Mouse (Mus musculus) gastrocnemius, postnatal 10 days (tissue): ENCODE results near the gene Renbp. TPM values are rescaled to one million over a fixed set of nuclear protein-coding genes. Genes with fewer than 3 reads are reported as not detected.
A peak's percentile ranks its signal among the peaks of the same experiment; 100 is the strongest.

ENCODE experiments used
- DNase-seq: peaks from one replicate; pipeline ENCODE4 v3.0.0; 2021; ENCODE audit warnings: mixed read lengths
- long read RNA-seq, 2 experiments: library from polyadenylated mRNA; stranded (forward); transcript quantifications; one replicate each; pipeline ENCODE4 v2.0.0; 2021
- total RNA-seq, 2 experiments: library from RNA; stranded (reverse); gene quantifications; 2 replicates each; pipeline ENCODE4 v1.2.3; 2021

The Renbp gene
- total RNA-seq = 1 to 10 TPM; 4.6 to 5.3 TPM
- long read RNA-seq, experiment 1, transcript Renbp-202 (11 exons, 1,418 nt) = major isoform, 8 of 9 reads
- long read RNA-seq, experiment 1, partial matches to known transcripts = 0 of 9 reads
- long read RNA-seq, experiment 1, other reads (novel, unspliced or antisense) = 1 of 9 reads
- long read RNA-seq, experiment 2, partial matches to known transcripts = 1 of 5 reads
- long read RNA-seq, experiment 2, other reads (novel, unspliced or antisense) = 0 of 5 reads

DNA sequence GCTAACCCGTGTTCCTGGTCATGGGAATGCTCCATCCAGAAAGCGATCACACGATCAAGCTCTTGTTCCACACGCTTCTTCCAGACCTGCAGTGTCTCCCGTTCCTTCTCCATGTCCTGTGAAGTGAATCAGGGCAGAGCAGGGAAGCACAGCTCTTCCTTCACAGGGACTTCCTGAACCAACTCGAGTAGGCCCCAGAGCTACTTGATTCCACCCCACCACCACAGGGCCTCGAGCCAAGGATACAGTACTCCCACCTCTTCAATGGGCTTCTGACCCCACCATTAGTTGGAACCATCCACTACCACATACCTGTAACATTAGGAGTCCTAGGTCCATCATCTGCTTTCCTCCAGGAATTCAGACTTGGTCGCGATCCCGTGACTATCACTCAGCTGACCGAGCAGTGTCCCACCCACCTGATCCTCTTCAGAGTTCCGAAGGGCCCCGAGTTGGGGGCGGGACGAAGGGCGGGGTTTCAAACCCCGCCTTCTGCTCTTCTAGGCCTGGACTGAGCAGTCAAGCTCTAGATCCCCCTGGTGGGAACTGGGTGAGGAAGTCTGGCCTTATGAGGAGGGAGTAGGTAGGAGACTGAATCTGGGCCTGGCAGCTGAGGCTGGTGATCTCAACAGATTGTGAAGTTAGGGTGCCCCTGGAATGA, at the start of gene Renbp:
Gene Renbp, minus strand, starts transcription at position 449 of the 661 bp plus-strand sequence.
- DNase-seq = peak; percentile 40

DNA sequence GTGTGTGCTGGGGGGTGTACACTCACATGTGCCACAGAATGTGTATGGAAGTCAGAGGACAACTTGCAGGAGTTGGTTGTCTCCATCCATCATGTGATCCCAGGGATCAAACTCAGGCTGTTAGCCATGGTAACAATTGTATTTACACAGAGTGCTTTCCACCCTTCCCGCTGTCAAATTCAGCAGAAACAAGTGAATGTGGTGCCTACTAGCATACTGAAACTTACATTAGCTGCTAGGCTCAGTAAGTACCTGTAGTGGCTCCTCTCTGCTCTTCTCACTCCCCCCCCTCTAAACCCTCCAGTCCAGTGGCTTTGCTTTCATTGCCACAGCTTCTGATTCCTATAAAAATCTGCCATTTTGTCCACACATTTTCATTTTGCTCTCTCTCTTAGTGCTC, 47.1 kb upstream of the Renbp start:
- no peak for DNase-seq

DNA sequence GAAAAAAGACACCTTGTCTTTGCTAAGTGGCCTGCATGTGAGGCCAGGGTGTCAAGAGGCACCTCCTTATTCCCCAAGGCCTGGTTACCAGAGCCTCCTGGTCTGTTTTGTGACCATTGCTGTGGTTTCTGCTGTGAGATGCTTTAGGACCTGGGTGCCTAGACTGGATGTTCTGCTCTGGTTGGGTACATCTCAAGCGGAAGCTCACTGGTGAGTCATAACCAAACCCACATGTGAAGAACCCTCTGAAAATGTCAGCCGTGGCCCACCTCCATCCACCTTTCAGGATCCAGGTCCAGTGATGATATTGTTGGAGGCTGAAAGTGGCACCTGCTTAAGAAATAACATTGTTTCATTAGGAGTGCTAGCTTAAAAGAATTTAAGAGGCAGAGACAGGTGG, 45.6 kb upstream of the Renbp start:
- DNase-seq = no peak

DNA sequence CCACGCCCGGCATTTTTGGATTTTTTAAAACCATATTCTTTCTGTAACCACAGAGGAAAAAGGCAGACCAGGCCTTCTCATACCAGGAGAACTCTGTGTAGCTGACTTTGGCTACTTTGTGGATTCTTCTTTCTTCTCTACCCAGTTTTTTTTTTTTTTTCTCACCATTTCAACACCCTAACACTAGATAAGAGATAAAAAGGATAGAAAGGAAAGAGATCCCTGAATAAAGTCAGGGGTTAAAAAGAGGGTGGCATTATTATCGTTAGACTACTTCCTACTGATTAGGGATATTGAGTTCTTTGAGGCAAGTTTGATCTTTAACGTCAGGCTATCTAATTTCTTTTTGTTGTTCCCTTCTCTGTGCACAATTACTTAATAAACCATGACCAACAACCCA, 42.1 kb upstream of the Renbp start:
- no peak for DNase-seq

DNA sequence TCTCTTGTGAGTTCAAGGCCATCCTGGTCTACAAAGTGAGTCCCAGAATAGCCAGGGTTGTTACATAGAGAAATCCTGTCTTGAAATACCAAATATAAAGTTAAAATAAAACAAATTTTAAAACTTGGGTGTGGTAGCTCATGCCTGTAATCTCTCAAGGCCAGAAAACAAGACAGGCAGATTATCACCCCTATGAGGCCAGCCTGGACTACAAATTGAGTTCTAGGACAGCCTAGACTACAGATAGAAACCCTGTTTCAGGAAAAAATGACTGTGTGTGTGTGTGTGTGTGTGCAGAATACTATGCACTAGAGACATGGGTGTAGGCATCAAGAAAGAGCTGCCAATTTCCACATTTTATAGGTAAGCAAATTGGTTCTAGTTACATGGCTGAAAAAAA, 40.1 kb upstream of the Renbp start:
- DNase-seq = no peak

DNA sequence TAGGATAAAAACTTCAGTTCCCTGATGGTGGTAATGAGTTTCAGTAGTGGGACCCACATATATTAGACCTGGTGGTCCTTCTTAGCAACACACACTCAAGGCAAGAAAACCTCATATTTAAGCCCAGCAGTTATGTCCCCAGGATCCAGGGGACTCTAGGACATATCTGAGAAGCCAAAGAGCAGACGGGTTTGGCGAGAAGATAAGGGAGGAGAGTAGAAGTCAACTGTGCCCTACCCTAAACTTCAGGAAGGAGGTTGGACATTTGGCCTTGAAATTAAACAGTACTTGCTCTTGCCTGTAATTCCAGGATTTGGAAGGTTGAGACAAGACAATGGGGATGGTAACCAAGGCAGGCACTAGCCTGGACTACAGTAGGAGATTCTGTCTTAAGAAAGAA, 39.1 kb upstream of the Renbp start:
- DNase-seq = no peak

DNA sequence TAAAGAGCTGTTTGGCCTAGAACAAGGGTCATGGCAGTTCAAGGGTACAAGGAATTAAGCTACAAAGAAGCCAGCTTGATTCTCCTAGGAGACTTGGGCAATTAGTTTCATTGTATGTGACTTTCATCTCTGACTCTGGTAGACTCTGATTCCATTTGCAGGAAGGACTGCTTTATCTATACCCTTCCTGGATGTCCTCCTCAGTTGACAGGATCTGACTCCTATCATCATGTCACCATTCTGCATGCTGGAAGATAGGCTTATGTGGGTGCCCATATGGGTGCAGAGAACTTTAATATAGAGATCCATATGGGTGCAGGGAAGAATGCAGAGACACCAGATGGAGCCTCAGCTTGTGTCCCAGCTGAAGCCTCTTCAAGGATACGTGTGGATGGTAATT, 38.5 kb upstream of the Renbp start:
- no peak for DNase-seq

DNA sequence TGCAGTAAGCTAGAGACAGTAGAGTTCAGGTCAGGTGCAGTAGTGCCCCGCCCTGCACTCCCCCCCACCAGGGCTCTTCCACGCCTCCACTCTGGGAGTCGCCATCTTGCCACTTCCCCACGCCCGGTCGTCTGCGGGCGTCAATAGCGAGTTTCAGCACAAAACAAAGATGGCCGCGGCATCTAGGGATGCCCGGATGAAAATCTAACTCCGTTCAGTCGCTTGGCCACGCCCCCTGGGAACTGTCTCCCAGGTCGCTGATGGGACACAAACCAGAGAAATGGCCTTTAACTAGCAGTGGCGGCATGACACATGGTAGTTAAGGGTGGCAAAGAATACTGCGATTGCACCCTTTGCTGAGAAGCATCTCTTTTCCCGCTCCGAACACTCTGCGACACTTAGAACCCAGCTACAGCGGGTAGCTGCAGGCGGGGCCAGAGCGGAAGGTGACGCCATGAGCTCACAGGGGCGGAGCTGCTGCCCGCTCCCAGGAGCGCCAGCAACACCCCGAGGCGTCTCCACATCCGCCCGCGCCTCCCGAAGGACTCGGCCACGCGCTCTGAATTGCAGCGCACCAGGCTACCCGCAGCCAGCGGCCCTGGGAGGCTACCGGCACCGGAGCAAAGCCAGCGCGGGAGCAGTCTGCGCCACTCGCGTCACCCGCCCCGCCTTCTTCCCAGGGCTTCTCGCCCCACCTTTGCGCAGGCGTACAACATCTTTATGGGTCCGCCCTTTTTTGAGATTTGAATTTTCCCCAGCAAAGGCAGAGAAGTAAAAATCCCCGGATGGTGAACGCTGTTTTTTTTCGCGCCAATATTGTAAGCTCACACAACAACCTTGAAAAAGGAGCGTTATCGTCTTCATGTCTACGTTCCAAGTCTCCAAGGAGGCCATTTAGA, 36.8 kb upstream of the Renbp start:
- DNase-seq = peak; percentile 81

DNA sequence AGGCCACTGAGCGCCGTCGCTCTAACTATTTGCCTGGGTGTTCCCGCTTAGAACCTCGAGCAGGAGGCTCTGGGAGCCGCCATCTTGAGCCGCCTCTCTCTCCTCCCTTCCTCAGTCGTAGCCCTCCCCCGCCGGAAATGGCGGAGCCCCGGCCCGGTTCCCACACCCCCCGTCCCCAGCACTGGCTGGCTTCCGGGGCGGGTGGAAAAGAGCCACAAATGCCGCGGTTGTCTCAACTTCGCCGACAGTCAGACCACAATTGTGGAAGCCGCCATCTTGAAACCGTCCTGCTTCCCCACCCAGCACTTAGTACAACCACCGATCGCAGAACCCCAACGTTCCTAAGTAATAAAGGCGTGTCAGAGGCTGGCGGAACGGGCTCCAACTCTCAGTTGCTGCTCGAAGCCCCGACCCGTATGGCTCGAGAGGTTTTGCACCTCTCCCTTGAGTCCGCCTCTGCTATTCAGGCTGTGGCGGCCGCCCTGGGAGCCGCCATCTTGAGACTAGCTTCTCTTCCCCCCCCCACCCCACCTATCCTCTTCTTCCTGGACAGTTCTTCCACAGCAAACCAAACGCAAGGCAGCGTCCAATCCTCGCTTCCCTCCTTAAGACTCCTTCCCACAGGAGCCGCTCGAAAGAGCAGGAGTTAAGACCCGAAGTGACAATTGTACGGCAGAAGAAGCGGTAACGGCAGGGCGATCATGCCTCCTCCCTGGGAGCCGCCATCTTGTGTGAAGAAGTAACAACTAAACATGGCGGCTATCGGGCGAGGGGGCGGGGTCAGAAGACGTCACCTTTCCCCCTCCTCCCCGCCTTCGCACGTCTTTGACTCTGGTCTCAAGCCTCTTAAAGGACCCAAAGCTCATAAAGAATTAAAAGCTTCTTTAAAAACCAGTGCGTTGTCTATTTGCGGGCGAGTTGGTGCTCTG, 35.9 kb upstream of the Renbp start, which contains the start of gene Hcfc1:
Gene Hcfc1, minus strand, starts transcription at position 110 of the 929 bp plus-strand sequence.
- peak; percentile 90 for DNase-seq

DNA sequence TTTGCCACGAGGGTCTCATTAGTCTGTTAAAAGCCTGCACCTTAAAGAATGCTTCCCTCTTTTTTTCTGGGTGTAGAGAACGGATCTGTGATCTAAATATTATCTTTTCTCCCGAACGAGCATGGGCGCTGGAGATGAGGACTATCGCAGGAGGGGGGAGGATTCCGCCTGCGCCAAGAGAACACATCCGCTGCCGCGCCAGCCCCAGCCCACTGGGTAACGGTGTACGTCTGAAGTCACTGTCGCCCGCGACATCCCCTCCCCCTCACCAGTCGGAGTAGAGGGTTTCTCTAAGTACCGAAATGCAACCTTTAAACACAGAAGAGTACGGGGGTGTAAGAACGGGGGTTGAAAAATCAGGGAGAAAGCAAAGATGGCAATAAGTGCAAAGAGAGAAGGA, 34.7 kb upstream of the Renbp start:
- no peak for DNase-seq

DNA sequence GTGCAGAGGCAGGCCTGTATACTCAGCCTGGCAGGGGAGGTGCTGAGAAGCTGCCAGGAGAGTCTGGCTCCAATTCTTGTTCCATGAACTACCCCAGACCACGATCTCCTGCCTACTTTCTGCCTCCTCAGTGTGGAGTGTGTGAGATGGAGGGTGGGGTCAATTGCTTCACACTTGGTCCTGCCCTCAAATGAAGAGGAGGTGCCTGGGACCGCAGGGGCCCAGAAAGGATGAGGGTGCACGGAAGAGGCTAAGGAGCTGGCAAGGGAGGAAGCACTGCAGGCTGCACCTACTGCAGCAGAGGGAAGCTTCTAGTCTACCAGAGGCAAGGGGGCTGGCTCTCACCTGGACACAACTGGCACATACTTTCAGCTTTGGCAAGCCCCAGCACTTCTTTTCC, 33.7 kb upstream of the Renbp start:
- no peak for DNase-seq

DNA sequence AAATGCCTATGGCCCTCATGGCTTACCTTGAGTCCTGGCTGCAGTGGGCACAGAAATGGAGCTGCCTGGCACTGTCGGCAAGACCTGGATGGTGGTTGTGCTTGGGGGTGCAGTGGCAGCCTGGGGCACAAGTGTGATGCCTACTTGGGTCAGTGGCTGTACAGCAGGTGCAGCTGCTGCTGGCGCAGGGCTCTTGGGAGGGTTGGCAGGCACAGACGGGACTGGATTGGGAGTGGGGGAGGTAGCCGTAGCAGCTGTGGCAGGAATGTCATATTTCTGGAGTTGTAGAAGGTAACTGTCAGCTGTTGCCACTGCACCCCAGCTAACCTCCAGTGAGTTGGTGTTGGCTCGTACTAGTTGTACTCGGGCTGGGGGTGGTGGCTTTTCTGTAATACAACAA, 24.3 kb upstream of the Renbp start:
- DNase-seq = peak; percentile 29

DNA sequence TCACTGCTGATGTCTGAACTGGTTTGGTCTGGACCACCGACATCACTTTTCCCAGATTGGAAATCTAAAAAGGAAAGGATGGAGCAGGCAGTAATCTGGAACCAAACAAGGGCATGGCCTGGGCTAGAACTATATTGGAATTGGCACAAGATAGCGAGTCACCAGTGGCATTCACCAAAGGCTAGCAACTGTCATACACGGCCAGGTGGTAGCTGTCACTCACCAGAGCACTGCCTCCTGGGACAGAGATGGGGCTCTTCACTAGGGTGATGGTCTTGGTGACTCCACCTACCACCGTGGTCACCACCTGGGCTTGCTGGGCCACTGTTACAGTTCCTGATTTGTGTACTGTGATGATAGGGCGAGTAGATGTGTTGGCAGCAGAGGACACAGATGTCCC, 22.0 kb upstream of the Renbp start:
- no peak for DNase-seq

DNA sequence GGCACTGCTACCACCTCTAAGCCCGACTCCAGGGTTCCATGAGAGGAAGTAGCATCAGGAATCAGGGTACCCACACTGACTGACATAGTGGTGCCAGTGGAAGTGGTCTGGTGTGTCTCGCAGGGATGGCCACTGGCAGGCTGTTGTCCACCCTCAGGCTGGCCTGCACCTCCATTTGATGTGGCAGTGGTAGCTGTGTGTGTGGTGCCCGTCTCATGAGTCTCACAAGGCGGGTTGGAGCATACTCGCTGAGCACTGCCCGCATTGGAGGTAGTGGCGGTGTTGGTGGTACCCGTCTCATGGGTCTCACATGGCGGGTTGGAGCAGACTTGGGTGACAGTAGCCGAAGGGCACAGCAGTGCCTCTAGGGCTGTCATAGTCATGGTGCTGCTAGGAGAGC, 18.7 kb upstream of the Renbp start:
- DNase-seq = no peak

DNA sequence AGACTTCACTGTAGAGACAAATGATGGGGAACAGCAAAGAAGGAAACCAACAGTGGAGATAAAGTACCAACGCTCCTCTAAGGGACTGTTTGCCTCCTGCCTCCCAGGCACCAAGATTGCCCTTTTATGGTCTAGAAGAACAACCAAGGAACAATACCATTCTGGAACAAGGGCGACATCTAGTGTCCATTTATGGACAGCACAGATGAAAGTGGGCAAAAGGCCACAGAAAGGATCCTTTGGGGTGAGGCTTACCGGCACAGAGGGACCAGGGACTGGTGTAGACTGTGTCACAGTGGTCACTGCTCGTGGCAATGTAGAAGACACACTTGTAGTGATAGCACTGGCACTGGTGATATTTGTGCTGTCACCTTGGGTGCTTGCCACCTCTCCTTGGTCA, 18.0 kb upstream of the Renbp start:
- peak; percentile 35 for DNase-seq

DNA sequence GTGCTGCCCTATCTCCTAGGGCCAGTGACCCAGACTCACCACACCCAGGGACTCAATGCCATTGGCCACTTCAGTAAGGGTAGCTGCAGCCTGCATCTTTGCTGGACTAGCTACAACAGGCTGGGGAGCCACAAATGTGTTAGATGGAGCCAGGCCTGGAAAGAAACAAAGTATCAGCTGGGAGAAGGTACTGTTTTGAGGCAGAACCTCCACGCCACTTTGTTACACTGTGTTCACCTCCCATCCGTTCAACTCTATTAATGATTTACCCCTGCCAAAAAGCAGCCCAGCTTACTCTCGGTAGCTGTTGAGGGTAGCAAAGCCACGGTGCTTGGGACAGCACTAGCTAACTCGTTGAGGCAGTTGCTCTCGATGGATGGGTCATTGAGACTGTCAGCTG, 16.2 kb upstream of the Renbp start:
- DNase-seq = no peak

DNA sequence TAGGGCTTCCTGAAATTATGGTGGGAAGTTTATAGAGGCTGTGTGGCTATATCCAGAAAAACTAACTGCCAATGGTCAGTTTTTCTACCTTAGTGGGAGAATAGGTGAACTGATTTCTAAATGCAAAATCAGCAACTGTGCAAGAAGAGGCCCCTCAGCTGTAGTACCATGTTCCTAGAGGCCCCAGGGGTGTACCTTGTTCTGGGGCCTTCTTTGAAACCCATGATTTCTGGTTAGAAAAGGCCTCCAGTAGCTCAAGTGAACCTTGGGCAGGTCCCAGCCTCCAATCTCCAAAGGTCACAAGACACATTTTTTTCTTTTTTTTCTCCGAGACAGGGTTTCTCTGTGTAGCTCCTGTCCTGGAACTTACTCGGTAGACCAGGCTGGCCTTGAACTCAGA, 11.6 kb upstream of the Renbp start:
- DNase-seq = no peak

DNA sequence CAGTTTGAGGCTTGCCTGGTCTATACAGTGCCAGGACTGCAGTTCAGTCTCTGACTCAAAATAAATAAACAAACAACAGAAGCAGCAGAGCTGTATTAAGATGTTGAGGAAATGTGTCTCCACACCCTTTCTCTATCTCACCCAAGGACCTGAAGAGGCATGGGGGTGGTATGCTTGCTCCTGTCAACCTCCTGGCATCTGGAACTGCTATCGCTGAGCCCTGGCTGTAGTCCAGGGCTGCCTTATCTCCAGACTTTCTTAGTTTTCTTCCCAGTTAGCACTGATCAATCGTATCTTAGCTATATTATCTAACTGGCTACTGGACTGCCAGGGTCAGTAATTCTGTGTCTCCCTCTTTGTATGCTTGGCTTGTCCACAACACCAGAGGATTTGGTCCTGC, 11.2 kb upstream of the Renbp start:
- no peak for DNase-seq

DNA sequence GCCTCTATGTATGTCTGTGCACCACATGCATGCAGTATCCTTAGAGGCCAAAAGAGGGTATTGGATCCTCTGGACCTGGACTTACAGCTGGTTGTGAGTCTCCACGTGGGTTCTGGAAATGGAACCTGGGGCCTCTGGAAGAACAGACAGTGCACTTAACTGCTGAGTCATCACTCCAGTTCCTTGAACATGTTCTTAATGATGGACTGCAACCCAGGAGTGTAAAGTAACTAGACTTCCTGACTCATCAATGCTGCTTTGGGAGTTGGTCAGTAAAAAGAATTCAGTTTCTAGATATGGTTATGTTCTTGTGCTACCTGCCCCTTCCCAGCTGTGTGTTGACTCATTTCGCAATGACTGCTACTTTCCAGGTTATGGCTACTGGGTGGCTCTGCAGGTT, 1.2 kb upstream of the Renbp start:
- no peak for DNase-seq

DNA sequence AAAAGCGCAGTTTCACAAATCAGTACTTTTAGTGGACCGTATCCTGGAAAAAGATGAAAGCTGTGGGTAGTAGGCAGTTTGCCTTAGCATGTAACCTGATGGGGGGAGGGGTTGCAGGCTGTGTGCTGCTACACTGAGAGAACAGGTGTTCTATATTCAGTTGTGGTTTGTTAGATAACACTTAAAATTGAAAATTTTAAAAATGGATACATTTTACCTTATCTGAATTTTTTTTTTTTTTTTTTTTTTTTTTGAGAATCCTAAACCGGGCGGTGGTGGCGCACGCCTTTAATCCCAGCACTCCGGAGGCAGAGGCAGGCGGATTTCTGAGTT, 8.1 kb downstream of the Renbp start:
- DNase-seq = no peak

DNA sequence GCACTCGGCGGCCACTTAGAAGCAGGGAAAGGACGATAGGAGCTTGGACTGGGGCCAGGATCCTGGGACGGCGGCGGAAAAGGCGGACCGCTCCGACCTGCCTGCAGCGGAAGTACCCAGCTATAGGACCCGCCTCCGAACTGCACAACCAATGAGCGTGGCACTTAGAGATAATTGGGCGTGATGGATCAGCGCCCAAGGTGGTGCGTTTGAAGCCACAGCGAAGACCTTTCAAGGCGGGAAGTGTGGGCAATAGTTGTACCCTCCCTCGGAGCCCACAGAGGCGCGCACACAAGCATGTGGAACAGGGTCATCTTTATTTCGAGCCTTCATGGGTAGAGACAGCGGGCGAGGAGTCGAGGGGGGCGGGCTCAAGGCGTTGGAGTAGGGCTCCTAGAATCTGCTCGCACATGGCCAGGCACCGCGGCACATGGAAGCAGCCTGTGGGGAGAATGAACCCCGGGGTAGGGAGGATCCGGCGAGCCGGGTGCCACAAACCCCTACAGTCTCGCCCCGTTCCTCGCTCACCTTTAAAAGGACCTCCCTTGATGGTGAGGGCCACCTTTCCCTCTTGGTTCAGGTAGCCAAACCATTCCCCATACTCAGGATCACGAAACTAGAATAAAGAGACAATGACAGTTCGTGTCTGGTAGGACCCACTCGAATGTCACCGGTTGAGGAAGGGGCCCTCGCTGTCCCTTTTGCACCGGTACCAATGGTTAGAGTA, 8.7 kb downstream of the Renbp start, which contains the start of the genes Arhgap4 and Naa10:
Gene Arhgap4, minus strand, starts transcription at position 48 of the 727 bp plus-strand sequence.
Gene Naa10, minus strand, starts transcription at position 122 of the 727 bp plus-strand sequence.
- peak; percentile 86 for DNase-seq
